8 mouse cellular contexts compared by ENCODE assay signal in genomic region chr6:122491557-122491956, GRCm38 (mm10). TPM values are rescaled to one million over a fixed set of nuclear protein-coding genes. Genes with fewer than 3 reads are reported as not detected.
DNase-seq lines count a peak whose midpoint lies in the region; ATAC-seq and TF ChIP-seq lines count a peak whose summit lies in the region.

No protein-coding gene starts in this region.

- TF ChIP-seq POLR2A in cortical plate, adult 2 months (IDR thresholded peaks at IDR 0.05; ENCODE audit: extremely low read depth, insufficient read depth, low read length) = no peak

- peak overlapping the region; percentile 28 for H3K4me3 ChIP-seq in cortical plate, adult 2 months (ENCODE audit: insufficient read depth, low read length)
- peak overlapping the region; percentile 53 for H3K4me3 ChIP-seq in intestine, embryonic 16.5 days (ENCODE audit: low read length)
- H3K4me3 ChIP-seq in limb, embryonic 11.5 days (ENCODE audit: low read depth, low read length) = peak overlapping the region; percentile 27
- H3K4me3 ChIP-seq in midbrain, embryonic 10.5 days = peak overlapping the region; percentile 52

- H3K4me1 ChIP-seq in cortical plate, adult 2 months (ENCODE audit: control insufficient read depth, insufficient read depth, low read length) = peaks cover 3% of the 10 kb centered on the region; the same call in 1 of the 2 replicates
- peaks cover 13% of the 10 kb centered on the region for H3K4me1 ChIP-seq in intestine, embryonic 16.5 days (ENCODE audit: control insufficient read depth, insufficient read depth, low read length)
- H3K4me1 ChIP-seq in limb, embryonic 11.5 days (ENCODE audit: control insufficient read depth, insufficient read depth, low read length) = peaks cover 18% of the 10 kb centered on the region
- H3K4me1 ChIP-seq in midbrain, embryonic 10.5 days = peaks cover 54% of the 10 kb centered on the region

- H3K36me3 ChIP-seq in intestine, embryonic 16.5 days (ENCODE audit: control insufficient read depth, insufficient read depth, low read length) = no peaks in the 10 kb centered on the region
- H3K36me3 ChIP-seq in limb, embryonic 11.5 days (ENCODE audit: control insufficient read depth, insufficient read depth, low read length) = no peaks in the 10 kb centered on the region
- no peaks in the 10 kb centered on the region for H3K36me3 ChIP-seq in midbrain, embryonic 10.5 days

- H3K9ac ChIP-seq in intestine, embryonic 16.5 days (ENCODE audit: low read depth, low read length) = peak overlapping the region; percentile 53
- peak overlapping the region; percentile 68 for H3K9ac ChIP-seq in limb, embryonic 11.5 days (ENCODE audit: low read length)

- no peak overlapping the region for H3K27ac ChIP-seq in cortical plate, adult 2 months (ENCODE audit: insufficient read depth, low read length)
- no peak overlapping the region for H3K27ac ChIP-seq in intestine, embryonic 16.5 days (ENCODE audit: low read length)
- peak overlapping the region; percentile 85 for H3K27ac ChIP-seq in limb, embryonic 11.5 days (replicated peaks; ENCODE audit: low read depth, low read length)
- H3K27ac ChIP-seq in midbrain, embryonic 10.5 days (replicated peaks) = peak overlapping the region; percentile 92

- H3K27me3 ChIP-seq in intestine, embryonic 16.5 days (replicated peaks; ENCODE audit: control insufficient read depth, insufficient read depth, low read length) = peaks cover 9% of the 10 kb centered on the region; the same call in 1 of the 2 replicates
- H3K27me3 ChIP-seq in limb, embryonic 11.5 days (ENCODE audit: control insufficient read depth, insufficient read depth, low read length) = no peaks in the 10 kb centered on the region
- peaks cover 26% of the 10 kb centered on the region for H3K27me3 ChIP-seq in midbrain, embryonic 10.5 days (ENCODE audit: low read depth, poor library complexity, severe bottlenecking)

- peak overlapping the region; percentile 76 for H3K4me2 ChIP-seq in intestine, embryonic 16.5 days (ENCODE audit: low read depth, low read length)
- H3K4me2 ChIP-seq in limb, embryonic 11.5 days (ENCODE audit: low read depth, severe bottlenecking) = peak overlapping the region; percentile 31

- H3K9me3 ChIP-seq in intestine, embryonic 16.5 days (ENCODE audit: control insufficient read depth, low read length) = no peaks in the 10 kb centered on the region
- H3K9me3 ChIP-seq in limb, embryonic 11.5 days (ENCODE audit: control insufficient read depth, low read length) = no peaks in the 10 kb centered on the region
- no peaks in the 10 kb centered on the region for H3K9me3 ChIP-seq in midbrain, embryonic 10.5 days (replicated peaks)

- peak; percentile 90 for ATAC-seq in intestine, embryonic 16.5 days
- ATAC-seq in limb, embryonic 11.5 days (ENCODE audit: insufficient number of reproducible peaks, low FRiP score, low TSS enrichment, low read depth) = peak; percentile 87

- intact Hi-C loops in gastrocnemius, postnatal 14 days (cut with DNase I; ENCODE audit: low total_unique reads) = no loop called here

- peak; percentile 49 for DNase-seq in gastrocnemius, adult 18-20 months (ENCODE audit: low spot score)
- no peak for DNase-seq in gastrocnemius, postnatal 14 days
- DNase-seq in heart, adult 18-20 months = peak; percentile 77 to 85
- DNase-seq in limb, embryonic 11.5 days (ENCODE audit: low spot score) = peak; percentile 97
- DNase-seq in midbrain, embryonic 10.5 days (ENCODE audit: low spot score) = peak; percentile 94
- peak; percentile 2 for DNase-seq in spleen, adult 12 weeks (ENCODE audit: low spot score)

- no peak for TF ChIP-seq CTCF in cortical plate, adult 2 months (IDR thresholded peaks at IDR 0.05; ENCODE audit: extremely low read depth, insufficient read depth, low read length)

- under 1% methylated on average over 16 of the region's 16 CpGs for WGBS in intestine, embryonic 16.5 days
- WGBS in limb, embryonic 11.5 days = 0% methylated on average over 16 of the region's 16 CpGs
- WGBS in midbrain, embryonic 10.5 days = under 1% methylated on average over 16 of the region's 16 CpGs

RNA-seq across cellular contexts. Expression of gene Rimklb, which starts 7.0 kb away (rescaled TPM):
- under 1 TPM; 0.21 to 0.38 TPM for total RNA-seq in gastrocnemius, adult 18-20 months (2021)
- 1 to 10 TPM in 1 of 2 experiments, under 1 TPM in 1; 1.00 to 2.4 TPM for total RNA-seq in gastrocnemius, postnatal 14 days (2021)
- 41.6 and 49.5 TPM in 2 replicates for polyA plus RNA-seq in cortical plate, adult 2 months (2012; rRNA removed)
- total RNA-seq in heart, adult 18-20 months (2021) = under 1 TPM in 1 of 2 experiments, not detected in 1; 0.33 TPM
- 3.5 and 3.7 TPM in 2 replicates for polyA plus RNA-seq in intestine, embryonic 16.5 days (2015; fragmentation: Nextera tagmentation; extraction: Ambion mirVana)
- polyA plus RNA-seq in limb, embryonic 11.5 days (2014; fragmentation: Nextera tagmentation; extraction: Ambion mirVana) = 50.7 and 56.2 TPM in 2 replicates
- polyA plus RNA-seq in midbrain, embryonic 10.5 days (2016; fragmentation: Nextera tagmentation; extraction: Ambion mirVana) = 39.1 and 54.1 TPM in 2 replicates

RNA-seq across cellular contexts. Expression of gene Mfap5, which starts 14.1 kb away (rescaled TPM):
- 10 to 100 TPM; 17.1 to 24.2 TPM for total RNA-seq in gastrocnemius, adult 18-20 months (2021)
- 100 to 1,000 TPM in 1 of 2 experiments, 10 to 100 TPM in 1; 92.6 to 115 TPM for total RNA-seq in gastrocnemius, postnatal 14 days (2021)
- polyA plus RNA-seq in cortical plate, adult 2 months (2012; rRNA removed) = 0.83 and 0.92 TPM in 2 replicates
- total RNA-seq in heart, adult 18-20 months (2021) = 10 to 100 TPM; 18.1 to 19.6 TPM
- 8.8 and 9.2 TPM in 2 replicates for polyA plus RNA-seq in intestine, embryonic 16.5 days (2015; fragmentation: Nextera tagmentation; extraction: Ambion mirVana)
- 0.33 and 0.44 TPM in 2 replicates for polyA plus RNA-seq in limb, embryonic 11.5 days (2014; fragmentation: Nextera tagmentation; extraction: Ambion mirVana)
- 0.72 and 0.99 TPM in 2 replicates for polyA plus RNA-seq in midbrain, embryonic 10.5 days (2016; fragmentation: Nextera tagmentation; extraction: Ambion mirVana)

Comparison
In these comparisons a context has a peak if more than half of its experiments do, and no peak if none do; other contexts are left out.
1. H3K27ac ChIP-seq: peak in limb, embryonic 11.5 days (single experiment) and midbrain, embryonic 10.5 days (single experiment); none in cortical plate, adult 2 months (single experiment) and intestine, embryonic 16.5 days (single experiment).
2. Peak in every context shown above with its lines, with median percentiles within 50 percentile points of each other: H3K4me3 ChIP-seq.